Mouse (Mus musculus) testis, postnatal 10 days (tissue): Measurements from ENCODE around the gene Gm2001.
"Not testable (repeated sequence)": the region's sequence is repeated elsewhere in the genome, so short reads cannot be mapped to it uniquely, and the experiment has no call there.

Experiments
- DNase-seq: peaks from one replicate; pipeline ENCODE4 v3.0.0; 2021; ENCODE audit warnings: low spot score

The Gm2001 gene

GRCm38 (mm10) chr12:87842239-87842638 is at the start of gene Gm2001:
Gm2001 (minus strand) TSS chr12:87842339.
- DNase-seq = not testable (repeated sequence)

GRCm38 (mm10) chr12:87873772-87874171 is 31.6 kb upstream of the Gm2001 start, which contains the start of gene Gm2016:
Gm2016 (plus strand) TSS chr12:87874072.
- DNase-seq = not testable (repeated sequence)

- DNase-seq = not testable (repeated sequence)
These were observed 21.9 kb upstream of the Gm2001 start for GRCm38 (mm10) chr12:87864048-87864447.

- DNase-seq = peak; percentile 40
These were observed 21.5 kb upstream of the Gm2001 start for GRCm38 (mm10) chr12:87863638-87864037.

GRCm38 (mm10) chr12:87861740-87862692 is 19.9 kb upstream of the Gm2001 start:
- DNase-seq = peak; percentile 53

GRCm38 (mm10) chr12:87856067-87856466 is 13.9 kb upstream of the Gm2001 start:
- DNase-seq = not testable (repeated sequence)

GRCm38 (mm10) chr12:87850657-87851056 is 8.5 kb upstream of the Gm2001 start:
- DNase-seq = not testable (repeated sequence)

GRCm38 (mm10) chr12:87816277-87816676 is 25.9 kb downstream of the Gm2001 start, which contains the start of gene BB287469:
BB287469 (plus strand) TSS chr12:87816577.
- not testable (repeated sequence) for DNase-seq

GRCm38 (mm10) chr12:87797971-87798370 is 44.2 kb downstream of the Gm2001 start:
- DNase-seq = not testable (repeated sequence)

GRCm38 (mm10) chr12:87795212-87795611 is 46.9 kb downstream of the Gm2001 start, which contains the start of gene Gm21936:
Gm21936 (plus strand) TSS chr12:87795512.
- not testable (repeated sequence) for DNase-seq
